Mouse (Mus musculus) right cerebral cortex, adult 2 months (tissue): ENCODE data around the gene Ntm.

Source experiments
- DNase-seq, 2 experiments: peaks; one replicate each; pipeline ENCODE4 v3.0.0; 2021 to 2022; ENCODE audit warnings: low spot score in 2 of 2

Ntm gene

GRCm38 (mm10) chr9:29657761-29658465 lies 305.0 kb downstream of the Ntm start:
- no peak for DNase-seq

DNA sequence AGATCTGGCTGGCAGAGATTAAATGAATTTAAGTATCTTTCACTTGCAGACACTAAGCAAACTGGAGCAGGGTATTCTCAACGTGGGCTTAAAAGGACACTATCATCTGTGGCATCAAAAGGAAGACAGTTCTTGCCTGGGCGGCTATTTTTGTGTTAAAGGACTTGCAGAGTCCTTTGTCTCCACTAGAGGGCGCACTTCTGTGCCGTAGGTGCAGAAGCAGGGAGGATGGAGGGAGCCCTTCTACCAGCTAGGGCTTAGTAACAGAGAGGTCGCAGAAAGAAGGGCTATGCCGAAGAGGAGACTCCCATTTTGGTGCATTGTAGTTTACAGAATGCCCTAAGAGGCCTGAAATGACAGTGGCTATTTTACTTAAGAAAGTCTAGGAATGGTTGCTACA lies 308.1 kb downstream of the Ntm start:
- DNase-seq = peak; percentile 50 to 73

DNA sequence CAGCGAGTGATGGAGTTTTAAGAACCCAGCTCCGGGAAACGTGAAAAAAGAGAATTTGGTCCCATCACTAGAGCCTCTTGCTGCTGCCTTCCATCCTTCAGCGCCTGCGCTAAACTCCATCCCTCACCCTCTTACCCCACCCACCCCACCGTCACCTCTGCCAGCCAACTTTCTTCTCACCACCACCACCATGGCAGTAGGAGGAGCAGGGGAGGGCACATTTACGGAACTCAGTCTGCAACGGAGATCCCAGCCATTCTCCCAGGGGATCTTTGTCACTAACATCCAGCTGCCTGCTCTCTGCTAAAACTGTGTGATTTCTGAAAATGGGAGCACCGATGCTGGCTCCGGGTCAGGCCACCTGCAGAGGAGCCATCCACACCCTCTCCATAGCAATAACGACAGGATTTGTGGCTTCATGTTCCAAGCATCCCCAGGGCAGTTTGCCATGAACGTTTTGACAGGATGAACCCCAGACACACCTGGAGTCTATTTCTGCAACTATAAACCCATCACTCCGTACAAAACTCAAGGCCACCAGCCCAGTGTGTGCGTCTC lies 309.2 kb downstream of the Ntm start:
- no peak for DNase-seq

DNA sequence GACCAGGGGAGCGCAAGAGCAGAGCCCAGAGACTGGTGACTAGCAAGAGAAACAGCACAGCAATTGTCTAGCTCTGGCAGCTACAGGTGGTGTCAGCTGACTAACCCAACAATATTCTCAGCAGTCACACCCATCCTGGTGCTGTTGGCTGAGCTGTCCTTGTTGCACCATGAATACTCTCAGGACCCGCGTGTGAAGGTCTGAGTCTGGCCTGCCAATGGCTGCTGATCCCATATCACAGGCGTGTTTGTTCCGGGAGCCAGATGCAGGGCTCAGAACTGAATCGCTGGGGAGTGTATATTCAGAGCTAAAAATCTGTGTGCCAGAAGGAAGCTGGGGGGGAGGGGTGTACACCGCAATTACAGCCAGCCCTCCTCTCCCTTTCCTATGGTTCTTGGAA lies 310.1 kb downstream of the Ntm start:
- no peak for DNase-seq

GRCm38 (mm10) chr9:29651856-29652255 lies 311.1 kb downstream of the Ntm start:
- DNase-seq = no peak

- no peak for DNase-seq
Measured at GRCm38 (mm10) chr9:29651226-29651625, 311.7 kb downstream of the Ntm start.

- peak; percentile 58 to 70 for DNase-seq
Measured at GRCm38 (mm10) chr9:29650679-29651078, 312.3 kb downstream of the Ntm start.

DNA sequence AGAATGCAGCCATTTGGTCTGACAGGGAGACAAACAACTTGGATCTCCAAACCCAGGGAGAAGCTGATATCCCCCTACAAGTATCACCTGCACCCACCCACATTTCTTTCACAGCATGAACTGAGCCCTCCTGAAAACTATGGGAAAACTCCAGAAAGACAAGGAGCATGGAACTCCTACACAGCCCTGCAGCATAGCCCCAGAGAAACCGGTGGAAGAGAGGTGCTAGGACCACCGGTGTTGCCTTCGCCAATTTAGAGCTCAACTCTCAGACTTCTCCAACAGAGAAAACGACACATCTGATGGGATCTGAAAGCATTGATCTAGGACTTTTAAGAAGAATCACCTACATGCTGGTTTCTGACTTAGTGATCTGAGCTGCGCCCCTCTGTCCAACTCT lies 312.7 kb downstream of the Ntm start:
- no peak for DNase-seq

DNA sequence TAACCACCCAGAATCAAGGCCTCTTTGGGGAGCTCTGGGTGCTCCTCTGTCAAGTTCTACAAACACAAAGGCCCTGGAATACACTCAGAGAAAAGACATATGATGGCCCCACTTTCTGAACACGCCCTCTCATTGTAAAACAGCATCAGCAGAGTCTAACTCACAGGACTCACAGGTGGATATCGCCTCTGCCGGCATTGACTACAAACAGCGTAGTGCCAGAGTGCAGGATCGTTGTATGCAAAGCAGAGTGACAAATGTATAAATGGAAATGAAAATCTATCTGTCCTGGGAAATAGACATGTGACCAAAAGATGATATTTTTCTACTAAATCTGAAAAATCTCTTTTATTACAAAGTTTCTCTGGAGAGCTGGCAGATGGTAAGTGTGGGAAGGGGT lies 314.7 kb downstream of the Ntm start:
- DNase-seq = no peak

- no peak for DNase-seq
Measured at GRCm38 (mm10) chr9:29647764-29648163, 315.2 kb downstream of the Ntm start.

- DNase-seq = no peak
Measured at GRCm38 (mm10) chr9:29645796-29646400, 317.0 kb downstream of the Ntm start.

DNA sequence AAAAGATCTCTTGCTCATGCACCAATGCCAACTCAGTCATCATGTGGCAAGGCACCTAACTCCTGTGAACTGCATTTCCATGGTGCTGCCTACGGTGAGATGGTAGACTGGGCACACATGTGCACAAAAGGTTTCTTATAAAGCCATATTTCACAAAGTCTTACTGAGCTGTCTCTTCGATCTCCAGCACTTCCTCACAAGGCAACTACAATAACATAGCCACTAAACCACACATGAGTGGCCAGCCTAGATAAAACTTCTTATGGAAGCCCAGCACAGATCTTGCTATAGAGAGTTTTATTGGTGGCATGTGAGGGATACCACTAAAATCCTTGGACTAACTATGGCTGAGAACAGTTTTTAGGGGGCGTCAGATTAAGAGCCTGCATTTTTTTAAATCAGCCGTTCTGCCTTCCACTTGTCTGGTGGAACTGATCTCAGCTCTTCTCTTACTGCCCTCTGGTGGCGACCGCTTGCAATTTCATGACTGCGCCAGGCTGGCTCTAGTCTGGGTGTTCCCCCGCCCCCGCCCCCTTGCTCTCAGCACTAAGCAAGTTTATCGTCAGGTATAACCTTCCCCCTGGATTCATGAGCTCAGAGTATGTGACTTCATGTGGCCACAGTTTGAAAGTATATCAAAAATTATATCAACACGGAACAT lies 319.8 kb downstream of the Ntm start:
- DNase-seq = peak; percentile 91 to 93

DNA sequence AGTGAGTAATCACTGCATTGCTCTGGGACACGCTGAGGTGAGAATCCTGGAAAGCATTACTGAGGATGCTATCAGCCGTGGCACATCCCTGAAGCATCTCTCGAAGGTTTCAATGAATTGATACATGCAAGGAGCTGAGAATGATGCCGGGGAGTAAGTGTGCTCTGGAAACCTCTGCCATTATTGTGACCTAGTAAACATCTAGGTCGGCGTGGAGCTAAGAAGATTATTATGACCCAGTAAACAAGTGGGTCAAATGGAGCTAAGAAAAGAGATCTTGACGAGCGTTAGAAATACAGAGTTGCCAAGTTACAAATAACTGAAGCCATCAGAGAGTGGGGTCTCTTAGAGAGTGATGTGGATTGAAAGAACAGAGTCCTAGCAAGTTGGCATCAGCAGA lies 325.6 kb downstream of the Ntm start:
- DNase-seq = no peak

- no peak for DNase-seq
Measured at GRCm38 (mm10) chr9:29617181-29617580, 345.8 kb downstream of the Ntm start.

DNA sequence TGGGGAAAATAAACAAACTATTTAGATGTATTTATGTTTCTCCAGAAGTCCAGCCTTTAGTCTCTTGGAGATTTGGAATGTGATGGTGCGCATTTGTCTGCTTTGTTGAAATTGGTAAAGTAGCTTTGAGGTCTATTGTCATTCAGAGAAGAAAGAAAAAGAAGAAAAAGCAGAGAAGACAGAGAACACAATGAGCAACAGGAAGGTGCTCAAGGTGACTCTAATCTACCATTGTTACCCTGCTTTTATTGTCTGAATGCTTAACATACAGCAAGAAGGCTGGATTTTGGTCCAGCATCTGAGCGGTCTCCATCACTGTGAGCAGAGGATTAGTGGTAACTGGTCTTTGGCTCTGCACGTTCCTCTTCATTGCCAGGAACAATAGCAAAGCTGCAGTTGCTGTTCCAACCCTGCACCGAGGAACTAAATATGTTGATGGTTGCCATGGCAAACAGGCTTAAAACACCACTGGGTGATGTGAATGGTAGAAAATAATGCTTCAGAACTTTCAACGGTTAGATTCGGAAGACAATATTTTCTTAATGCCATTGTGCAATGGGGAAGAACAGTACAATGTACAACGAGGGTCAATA lies 350.8 kb downstream of the Ntm start:
- peak; percentile 29 to 45 for DNase-seq

GRCm38 (mm10) chr9:29610867-29611266 lies 352.1 kb downstream of the Ntm start:
- peak in 1 of 2 experiments; percentile 44 for DNase-seq

DNA sequence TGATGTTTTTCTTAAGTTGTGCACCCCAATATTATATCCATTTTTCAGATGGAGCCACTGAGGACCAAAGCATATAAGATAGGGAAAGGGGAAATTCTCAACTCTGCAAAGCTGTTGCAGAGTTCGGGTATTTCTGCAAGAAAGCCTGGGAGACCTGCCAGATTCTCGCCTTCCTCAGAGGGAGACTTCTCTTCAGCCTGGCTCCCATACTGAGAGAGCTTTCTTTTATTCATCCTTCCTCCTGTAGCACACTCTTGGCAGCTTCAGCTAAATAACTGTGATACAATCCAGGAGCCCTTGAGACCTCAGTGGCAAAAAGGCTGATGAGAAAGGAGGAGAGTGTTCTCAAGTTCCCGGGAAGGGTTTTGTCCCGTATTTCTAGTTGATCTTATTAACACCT lies 365.3 kb downstream of the Ntm start:
- peak in 1 of 2 experiments; percentile 32 for DNase-seq

DNA sequence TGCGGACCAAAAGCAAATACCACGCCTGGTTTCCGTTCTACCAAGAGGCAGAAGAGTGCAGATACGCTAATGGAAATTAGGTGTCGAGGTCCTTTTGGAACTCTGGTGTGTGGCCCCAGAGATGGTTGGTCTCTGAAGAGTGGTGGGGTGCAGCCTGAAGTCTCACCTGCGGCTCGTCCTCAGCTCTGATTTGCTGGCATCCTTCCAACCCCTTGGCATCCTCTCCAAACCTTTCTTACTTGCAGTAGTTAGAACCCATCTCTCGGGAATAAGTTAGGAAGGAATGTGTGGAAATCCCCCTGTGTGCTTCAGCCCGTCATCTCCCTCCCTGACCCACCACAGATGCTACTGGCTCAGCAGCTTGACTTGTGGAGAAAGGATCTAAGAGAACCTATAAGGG lies 367.6 kb downstream of the Ntm start:
- DNase-seq = no peak

GRCm38 (mm10) chr9:29594537-29595294 lies 368.2 kb downstream of the Ntm start:
- no peak for DNase-seq

DNA sequence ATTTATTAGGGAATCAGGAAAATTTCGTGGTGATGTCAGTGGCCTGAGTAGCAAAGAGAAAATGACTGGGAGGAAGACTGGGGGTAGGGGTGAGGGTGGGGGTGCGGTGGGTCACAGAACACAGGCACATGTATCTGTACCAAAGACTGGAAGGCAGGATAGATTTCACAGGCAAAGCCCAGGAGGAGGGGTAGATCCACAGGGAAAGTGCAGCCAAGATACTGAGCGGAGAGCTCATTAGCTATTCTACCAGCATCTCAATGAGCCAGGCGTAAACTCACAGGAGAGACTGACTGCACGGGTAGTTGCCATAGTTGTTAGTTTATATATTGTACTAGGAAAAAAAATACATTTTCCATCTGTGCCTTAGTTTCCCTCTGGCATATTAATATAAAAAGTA lies 375.6 kb downstream of the Ntm start:
- DNase-seq = no peak

DNA sequence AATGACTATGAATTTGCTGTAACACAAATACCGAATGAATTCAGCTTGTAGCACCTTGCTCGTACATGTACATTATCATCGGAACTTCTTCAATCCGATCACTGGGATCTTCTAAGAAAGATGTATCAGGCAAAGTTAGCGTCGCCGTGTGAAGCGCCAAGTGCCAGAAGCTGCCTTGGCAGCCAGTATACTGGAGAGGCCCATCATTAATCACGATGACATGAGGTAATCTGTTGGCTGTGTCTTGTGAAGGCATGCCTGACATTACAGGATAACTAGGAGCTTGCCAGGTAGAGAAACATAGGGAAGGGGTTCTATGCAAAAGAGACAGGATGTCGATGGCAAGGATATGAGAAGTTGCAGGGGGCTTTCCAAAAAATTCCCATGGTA lies 376.6 kb downstream of the Ntm start:
- no peak for DNase-seq
